Mouse (Mus musculus) embryonic facial prominence, embryonic 10.5 days (tissue): Measurements from ENCODE around the gene March10. TPM values are rescaled to one million over a fixed set of nuclear protein-coding genes. Genes with fewer than 3 reads are reported as not detected.
A peak's percentile ranks its signal among the peaks of the same experiment; 100 is the strongest.

Source experiments
- DNase-seq: peaks from one replicate; pipeline ENCODE4 v3.0.0-alpha.2; 2017; ENCODE audit warnings: low spot score
- H3K27ac ChIP-seq: fragments of 300-500 bp; sonication (generic); replicated peaks from 2 replicates; pipeline ENCODE4 v1.5.1; 2016; ENCODE audit warnings: mild to moderate bottlenecking
- H3K27me3 ChIP-seq: fragments of 300-500 bp; sonication (generic); replicated peaks from 2 replicates; pipeline ENCODE4 v1.6.1; 2016; ENCODE audit warnings: low read depth, mild to moderate bottlenecking; ENCODE audit not compliant: poor library complexity, severe bottlenecking
- H3K36me3 ChIP-seq: fragments of 300-500 bp; sonication (generic); replicated peaks from 2 replicates; pipeline ENCODE4 v1.6.1; 2016; ENCODE audit warnings: mild to moderate bottlenecking, moderate library complexity
- H3K4me1 ChIP-seq: fragments of 300-500 bp; sonication (generic); 2 replicates; pipeline ENCODE4 v1.6.1; 2016
- H3K4me3 ChIP-seq: fragments of 300-500 bp; sonication (generic); 2 replicates; pipeline ENCODE4 v1.5.1; 2016; ENCODE audit warnings: mild to moderate bottlenecking, moderate library complexity
- H3K9me3 ChIP-seq: fragments of 300-500 bp; sonication (generic); 2 replicates; pipeline ENCODE4 v1.6.1; 2016; ENCODE audit warnings: mild to moderate bottlenecking
- WGBS: fragments of 180-500 bp; shearing (Covaris S2); methylation state at CpG from one replicate; pipeline ENCODE4 v1.1.7; 2016; 5-methylcytosine and 5-hydroxymethylcytosine counted together
- polyA plus RNA-seq: library from polyadenylated mRNA; unstranded; fragments of >200 nt; fragmentation: Nextera tagmentation; extraction: Ambion mirVana; gene quantifications from 2 replicates; pipeline ENCODE4 v1.2.1, GENCODE M21; 2016

Gene March10
- polyA plus RNA-seq, 1 experiment from 2014 or later, result 0.06 TPM

GRCm38 (mm10) chr11:105438907-105439306 lies 17.6 kb downstream of the March10 start:
- WGBS, result 67% methylated on average over 7 of the region's 7 CpGs
- H3K4me3 ChIP-seq, result no peak overlapping the region
- DNase-seq, result no peak
- H3K9me3 ChIP-seq, result no peaks in the 10 kb centered on the region
- H3K27ac ChIP-seq, result no peak overlapping the region
- H3K27me3 ChIP-seq, result no peaks in the 10 kb centered on the region
- H3K4me1 ChIP-seq, result peaks cover 42% of the 10 kb centered on the region
- no peaks in the 10 kb centered on the region for H3K36me3 ChIP-seq

GRCm38 (mm10) chr11:105426441-105426840 lies 30.1 kb downstream of the March10 start:
- H3K27me3 ChIP-seq, result no peaks in the 10 kb centered on the region
- DNase-seq, result no peak
- 88% methylated on average over 5 of the region's 5 CpGs for WGBS

GRCm38 (mm10) chr11:105424643-105425042 lies 31.9 kb downstream of the March10 start:
- 93% methylated on average over 4 of the region's 4 CpGs for WGBS
- no peaks in the 10 kb centered on the region for H3K9me3 ChIP-seq
- H3K4me1 ChIP-seq, result peaks cover 9% of the 10 kb centered on the region; the same call in 1 of the 2 replicates
- H3K27ac ChIP-seq, result no peak overlapping the region; the same call in 1 of the 2 replicates
- H3K27me3 ChIP-seq, result no peaks in the 10 kb centered on the region
- no peak for DNase-seq
- no peaks in the 10 kb centered on the region for H3K36me3 ChIP-seq
- no peak overlapping the region for H3K4me3 ChIP-seq

More at GRCm38 (mm10) chr11:105426441-105426840, 30.1 kb downstream of the March10 start:
- no peak overlapping the region for H3K27ac ChIP-seq
- no peaks in the 10 kb centered on the region for H3K9me3 ChIP-seq
- H3K36me3 ChIP-seq, result no peaks in the 10 kb centered on the region
- H3K4me3 ChIP-seq, result no peak overlapping the region
- 0 out of 2 replicates have a peak, but pooled peaks cover 4% of the 10 kb centered on the region for H3K4me1 ChIP-seq

- H3K27me3 ChIP-seq, result no peaks in the 10 kb centered on the region
These were observed 35.7 kb downstream of the March10 start for GRCm38 (mm10) chr11:105420671-105421450.

GRCm38 (mm10) chr11:105419946-105420345 lies 36.6 kb downstream of the March10 start:
- H3K9me3 ChIP-seq, result no peaks in the 10 kb centered on the region
- peaks cover 9% of the 10 kb centered on the region; the same call in 1 of the 2 replicates for H3K4me1 ChIP-seq
- no peak overlapping the region for H3K27ac ChIP-seq
- DNase-seq, result no peak
- H3K27me3 ChIP-seq, result no peaks in the 10 kb centered on the region
- H3K36me3 ChIP-seq, result no peaks in the 10 kb centered on the region
- no peak overlapping the region for H3K4me3 ChIP-seq
- 91% methylated on average over 7 of the region's 7 CpGs for WGBS

More at GRCm38 (mm10) chr11:105420671-105421450, 35.7 kb downstream of the March10 start:
- no peak for DNase-seq
- Histone ChIP-seq H3K36me3 (no peaks in the 10 kb centered on the region), H3K9me3 (no peaks in the 10 kb centered on the region), H3K4me1 (peaks cover 9% of the 10 kb centered on the region; the same call in 1 of the 2 replicates), H3K4me3 (no peak overlapping the region), H3K27ac (no peak overlapping the region)
- WGBS, result 82% methylated on average over 7 of the region's 7 CpGs

- H3K27me3 ChIP-seq, result no peaks in the 10 kb centered on the region
- no peaks in the 10 kb centered on the region for H3K36me3 ChIP-seq
- no peak overlapping the region for H3K27ac ChIP-seq
- H3K4me1 ChIP-seq, result no peaks in the 10 kb centered on the region
- 89% methylated on average over 1 of the region's 1 CpGs for WGBS
- H3K9me3 ChIP-seq, result no peaks in the 10 kb centered on the region
- H3K4me3 ChIP-seq, result no peak overlapping the region
- no peak for DNase-seq
These were observed 42.5 kb downstream of the March10 start for GRCm38 (mm10) chr11:105414009-105414408.

GRCm38 (mm10) chr11:105409408-105409807 lies 47.1 kb downstream of the March10 start:
- Histone ChIP-seq H3K4me3 (no peak overlapping the region), H3K4me1 (peaks cover 4% of the 10 kb centered on the region; the same call in 1 of the 2 replicates), H3K27me3 (no peaks in the 10 kb centered on the region), H3K9me3 (no peaks in the 10 kb centered on the region), H3K36me3 (no peaks in the 10 kb centered on the region), H3K27ac (no peak overlapping the region)
- DNase-seq, result no peak
- WGBS, result 92% methylated on average over 11 of the region's 11 CpGs

GRCm38 (mm10) chr11:105407846-105408441 lies 48.6 kb downstream of the March10 start:
- 79% methylated on average over 6 of the region's 6 CpGs for WGBS
- H3K27ac ChIP-seq, result no peak overlapping the region
- H3K4me1 ChIP-seq, result peaks cover 4% of the 10 kb centered on the region; the same call in 1 of the 2 replicates
- no peaks in the 10 kb centered on the region for H3K36me3 ChIP-seq
- H3K4me3 ChIP-seq, result no peak overlapping the region
- no peaks in the 10 kb centered on the region for H3K27me3 ChIP-seq
- no peak for DNase-seq
- no peaks in the 10 kb centered on the region for H3K9me3 ChIP-seq

- H3K9me3 ChIP-seq, result no peaks in the 10 kb centered on the region
- no peaks in the 10 kb centered on the region; the same call in 1 of the 2 replicates for H3K4me1 ChIP-seq
- no peak overlapping the region for H3K27ac ChIP-seq
- 0 out of 2 replicates have a peak, but pooled peaks cover 3% of the 10 kb centered on the region for H3K27me3 ChIP-seq
- no peak overlapping the region for H3K4me3 ChIP-seq
- WGBS, result 64% methylated on average over 9 of the region's 9 CpGs
- peak; percentile 16 for DNase-seq
- no peaks in the 10 kb centered on the region for H3K36me3 ChIP-seq
These were observed 54.2 kb downstream of the March10 start for GRCm38 (mm10) chr11:105402355-105402754.

- peaks cover 9% of the 10 kb centered on the region; the same call in 1 of the 2 replicates for H3K4me1 ChIP-seq
- H3K27me3 ChIP-seq, result no peaks in the 10 kb centered on the region
- H3K4me3 ChIP-seq, result no peak overlapping the region
- DNase-seq, result no peak
- H3K9me3 ChIP-seq, result 0 out of 2 replicates have a peak, but pooled peaks cover 4% of the 10 kb centered on the region
- H3K36me3 ChIP-seq, result no peaks in the 10 kb centered on the region
- no peak overlapping the region for H3K27ac ChIP-seq
- 88% methylated on average over 7 of the region's 7 CpGs for WGBS
These were observed 66.2 kb downstream of the March10 start for GRCm38 (mm10) chr11:105390290-105390689.

- WGBS, result 66% methylated on average over 2 of the region's 2 CpGs
- no peak for DNase-seq
- no peaks in the 10 kb centered on the region for H3K36me3 ChIP-seq
- H3K9me3 ChIP-seq, result peaks cover 6% of the 10 kb centered on the region; the same call in 1 of the 2 replicates
- peaks cover 9% of the 10 kb centered on the region; the same call in 1 of the 2 replicates for H3K4me1 ChIP-seq
- H3K4me3 ChIP-seq, result no peak overlapping the region
- no peaks in the 10 kb centered on the region for H3K27me3 ChIP-seq
- no peak overlapping the region for H3K27ac ChIP-seq
These were observed 67.9 kb downstream of the March10 start for GRCm38 (mm10) chr11:105388636-105389035.

GRCm38 (mm10) chr11:105385266-105385665 lies 71.3 kb downstream of the March10 start:
- 93% methylated on average over 9 of the region's 9 CpGs for WGBS

More at GRCm38 (mm10) chr11:105385266-105385665, 71.3 kb downstream of the March10 start:
- H3K4me3 ChIP-seq, result no peak overlapping the region
- H3K9me3 ChIP-seq, result peaks cover 6% of the 10 kb centered on the region; the same call in 1 of the 2 replicates
- no peak overlapping the region for H3K27ac ChIP-seq
- H3K4me1 ChIP-seq, result peaks cover 9% of the 10 kb centered on the region
- no peak for DNase-seq
- H3K27me3 ChIP-seq, result no peaks in the 10 kb centered on the region
- no peaks in the 10 kb centered on the region for H3K36me3 ChIP-seq
